Mouse (Mus musculus): ENCODE measurements around the gene Nrip1.

GRCm38 (mm10) chr16:76293765-76294463 is 79.7 kb downstream of the Nrip1 start:
- no peak for TF ChIP-seq CTCF (IDR thresholded peaks at IDR 0.05; ENCODE audit: low read depth, low read length)
- no peak for TF ChIP-seq POLR2A (IDR thresholded peaks at IDR 0.05; ENCODE audit: insufficient read depth, low read length)
- no peak for TF ChIP-seq EP300 (IDR thresholded peaks at IDR 0.05; ENCODE audit: insufficient read depth, low read depth, low read length)
